Mouse (Mus musculus) lung, postnatal 0 days (tissue): ENCODE measurements around the gene Mroh3. TPM values are rescaled to one million over a fixed set of nuclear protein-coding genes. Genes with fewer than 3 reads are reported as not detected.

ENCODE experiments used
- ATAC-seq: fragments of 200-750 bp; cut with Nextera tagmentation; 2 replicates; pipeline ENCODE4 v1.8.0; 2017; ENCODE audit warnings: moderate library complexity
- DNase-seq: peaks from one replicate; pipeline ENCODE4 v3.0.0-alpha.2; 2016; ENCODE audit warnings: low spot score
- H3K27ac ChIP-seq: fragments of 300-500 bp; sonication (generic); 2 replicates; pipeline ENCODE4 v1.5.1; 2014; ENCODE audit warnings: antibody characterized with exemption, mild to moderate bottlenecking, low read length, mixed read lengths
- H3K27me3 ChIP-seq: fragments of 300-500 bp; sonication (generic); replicated peaks from 2 replicates; pipeline ENCODE4 v1.6.1; 2014; ENCODE audit warnings: low read length, mixed read lengths; ENCODE audit not compliant: insufficient read depth
- H3K36me3 ChIP-seq: fragments of 300-500 bp; sonication (generic); 2 replicates; pipeline ENCODE4 v1.6.1; 2014; ENCODE audit warnings: low read length, mixed read lengths; ENCODE audit not compliant: insufficient read depth
- H3K4me1 ChIP-seq: fragments of 300-500 bp; sonication (generic); 2 replicates; pipeline ENCODE4 v1.6.1; 2014; ENCODE audit warnings: antibody characterized with exemption, low read depth, low read length, mixed read lengths; ENCODE audit not compliant: insufficient read depth
- H3K4me2 ChIP-seq: fragments of 300-500 bp; sonication (generic); replicated peaks from 2 replicates; pipeline ENCODE4 v1.6.1; 2014; ENCODE audit warnings: low read depth, mild to moderate bottlenecking, low read length, moderate library complexity, mixed read lengths
- H3K4me3 ChIP-seq: fragments of 300-500 bp; sonication (generic); 2 replicates; pipeline ENCODE4 v1.5.1; 2014; ENCODE audit warnings: low read depth, low read length
- H3K9ac ChIP-seq: fragments of 300-500 bp; sonication (generic); replicated peaks from 2 replicates; pipeline ENCODE4 v1.6.1; 2014; ENCODE audit warnings: low read depth, mild to moderate bottlenecking
- H3K9me3 ChIP-seq: fragments of 300-500 bp; sonication (generic); 2 replicates; pipeline ENCODE4 v1.6.1; 2016; ENCODE audit warnings: low read length, mixed read lengths
- CTCF ChIP-seq: IDR thresholded peaks from 2 replicates; pipeline ENCODE4 v1.5.1; 2016; ENCODE audit warnings: antibody characterized with exemption, mild to moderate bottlenecking
- EP300 ChIP-seq: IDR thresholded peaks from 2 replicates; pipeline ENCODE4 v1.6.1; 2016; ENCODE audit warnings: antibody characterized with exemption, mild to moderate bottlenecking, control low read depth
- WGBS: fragments of 180-500 bp; shearing (Covaris S2); extraction: QIAGEN DNeasy Blood & Tissue Kit; methylation state at CpG from one replicate; pipeline ENCODE4 v1.1.7; 2014; 5-methylcytosine and 5-hydroxymethylcytosine counted together
- polyA plus RNA-seq: library from polyadenylated mRNA; unstranded; fragments of >200 nt; fragmentation: Nextera tagmentation; extraction: Ambion mirVana; gene quantifications from 2 replicates; pipeline ENCODE4 v1.2.1, GENCODE M21; 2015

Gene Mroh3
- polyA plus RNA-seq, 1 experiment from 2014 or later: 0.18 TPM

GRCm38 (mm10) chr1:136231596-136231995 is 19.0 kb upstream of the Mroh3 start:
- WGBS: 7% methylated on average over 6 of the region's 6 CpGs
- peaks cover 12% of the 10 kb centered on the region; the same call in 1 of the 2 replicates for H3K4me1 ChIP-seq
- no peaks in the 10 kb centered on the region for H3K9me3 ChIP-seq
- H3K4me2 ChIP-seq: 0 out of 2 replicates have a peak overlapping the region, but pooled peaks have one; percentile 19
- no peak overlapping the region for H3K9ac ChIP-seq
- no peaks in the 10 kb centered on the region for H3K36me3 ChIP-seq
- H3K4me3 ChIP-seq: no peak overlapping the region
- H3K27me3 ChIP-seq: 0 out of 2 replicates have a peak, but pooled peaks cover 7% of the 10 kb centered on the region
- DNase-seq (peak; percentile 82), ATAC-seq (peak; percentile 79)
- H3K27ac ChIP-seq: peak overlapping the region; percentile 78
- TF ChIP-seq CTCF: no peak
- TF ChIP-seq EP300: peak; percentile 57; the same call in 1 of the 2 replicates

GRCm38 (mm10) chr1:136230201-136230600 is 17.6 kb upstream of the Mroh3 start:
- DNase-seq: peak; percentile 90
- ATAC-seq: peak; percentile 58
- Histone ChIP-seq H3K27me3 (0 out of 2 replicates have a peak, but pooled peaks cover 7% of the 10 kb centered on the region), H3K4me1 (peaks cover 12% of the 10 kb centered on the region; the same call in 1 of the 2 replicates), H3K9me3 (no peaks in the 10 kb centered on the region), H3K36me3 (no peaks in the 10 kb centered on the region), H3K4me2 (peak overlapping the region; percentile 43), H3K9ac (no peak overlapping the region), H3K27ac (peak overlapping the region; percentile 78), H3K4me3 (no peak overlapping the region)
- WGBS: 45% methylated on average over 10 of the region's 11 CpGs
- TF ChIP-seq EP300 (no peak), CTCF (no peak)

DNA sequence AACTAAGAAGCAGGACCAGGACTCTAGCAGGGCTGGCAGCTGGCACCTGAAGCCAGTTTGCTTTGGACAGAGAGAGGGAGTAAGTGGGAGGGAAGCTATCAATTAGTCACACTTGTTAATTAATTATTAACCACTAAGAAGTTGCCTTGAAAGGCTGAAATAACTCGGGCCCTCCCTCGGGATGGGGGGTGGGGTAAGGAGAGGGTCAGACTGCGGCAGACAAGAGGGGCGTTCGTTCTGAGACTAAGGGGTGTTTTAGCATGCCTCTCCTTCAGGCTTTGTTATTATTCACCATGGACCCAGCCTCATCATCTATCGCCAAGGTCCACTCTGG is 16.4 kb upstream of the Mroh3 start:
- H3K27me3 ChIP-seq: 0 out of 2 replicates have a peak, but pooled peaks cover 7% of the 10 kb centered on the region
- peak; percentile 18; the same call in 1 of the 2 replicates for ATAC-seq
- peak overlapping the region; percentile 43 for H3K4me2 ChIP-seq
- peak; percentile 44 for DNase-seq
- no peak overlapping the region for H3K4me3 ChIP-seq
- peaks cover 12% of the 10 kb centered on the region; the same call in 1 of the 2 replicates for H3K4me1 ChIP-seq
- H3K9ac ChIP-seq: no peak overlapping the region
- peak overlapping the region; percentile 78 for H3K27ac ChIP-seq
- no peak for TF ChIP-seq CTCF
- TF ChIP-seq EP300: no peak
- no peaks in the 10 kb centered on the region for H3K9me3 ChIP-seq
- no peaks in the 10 kb centered on the region for H3K36me3 ChIP-seq
- 41% methylated on average over 6 of the region's 6 CpGs for WGBS

DNA sequence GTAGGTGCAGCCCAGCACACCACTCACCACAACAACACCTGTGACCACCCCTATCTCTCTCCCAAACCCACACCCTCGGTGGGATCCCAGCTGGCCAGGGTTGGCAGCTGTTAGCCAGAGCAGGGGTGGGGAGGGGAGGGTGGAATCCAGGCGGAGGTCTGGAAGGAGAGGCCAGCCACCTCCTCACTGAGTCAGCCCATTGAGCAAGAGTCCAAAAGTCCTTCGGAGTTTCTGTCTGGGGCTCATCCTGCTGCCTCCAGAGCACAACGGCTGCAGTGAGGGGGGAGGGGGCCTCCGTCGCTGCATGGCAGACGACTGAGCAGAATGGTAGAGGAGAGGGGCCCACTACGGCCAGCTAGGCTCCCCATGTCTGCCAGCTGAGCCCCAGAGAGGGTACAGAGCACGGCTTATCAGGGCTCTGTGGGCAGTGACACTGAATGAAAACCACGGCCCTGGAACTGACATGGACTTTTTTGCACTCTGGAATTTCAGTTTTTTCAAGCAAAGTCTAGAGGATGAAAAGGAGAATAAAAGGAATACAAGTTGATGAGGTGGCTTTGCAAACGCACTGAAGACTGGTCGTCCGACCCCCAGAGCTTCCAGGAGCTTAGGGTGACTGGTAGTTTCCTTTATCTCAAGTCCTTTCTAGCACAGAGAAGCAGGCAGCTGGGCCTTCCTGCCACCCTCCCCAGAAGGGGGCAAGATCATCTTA is 15.9 kb upstream of the Mroh3 start:
- ATAC-seq: peak; percentile 47
- Histone ChIP-seq H3K4me2 (peak overlapping the region; percentile 43), H3K9me3 (no peaks in the 10 kb centered on the region), H3K27me3 (0 out of 2 replicates have a peak, but pooled peaks cover 7% of the 10 kb centered on the region), H3K36me3 (no peaks in the 10 kb centered on the region), H3K4me1 (peaks cover 11% of the 10 kb centered on the region; the same call in 1 of the 2 replicates), H3K4me3 (no peak overlapping the region), H3K27ac (peak overlapping the region; percentile 78), H3K9ac (no peak overlapping the region)
- 13% methylated on average over 13 of the region's 13 CpGs for WGBS
- TF ChIP-seq EP300: no peak
- no peak for TF ChIP-seq CTCF
- peak; percentile 76 for DNase-seq

- 39% methylated on average over 4 of the region's 4 CpGs for WGBS
- H3K4me2 ChIP-seq: peak overlapping the region; percentile 43
- no peak for DNase-seq
- no peaks in the 10 kb centered on the region for H3K36me3 ChIP-seq
- H3K27ac ChIP-seq: peak overlapping the region; percentile 78
- 0 out of 2 replicates have a peak, but pooled peaks cover 6% of the 10 kb centered on the region for H3K27me3 ChIP-seq
- no peaks in the 10 kb centered on the region for H3K9me3 ChIP-seq
- H3K4me3 ChIP-seq: no peak overlapping the region
- H3K4me1 ChIP-seq: peaks cover 9% of the 10 kb centered on the region; the same call in 1 of the 2 replicates
- TF ChIP-seq EP300 (no peak), CTCF (no peak)
- ATAC-seq: no peak
- no peak overlapping the region for H3K9ac ChIP-seq
These were observed 15.2 kb upstream of the Mroh3 start for GRCm38 (mm10) chr1:136227870-136228269.

DNA sequence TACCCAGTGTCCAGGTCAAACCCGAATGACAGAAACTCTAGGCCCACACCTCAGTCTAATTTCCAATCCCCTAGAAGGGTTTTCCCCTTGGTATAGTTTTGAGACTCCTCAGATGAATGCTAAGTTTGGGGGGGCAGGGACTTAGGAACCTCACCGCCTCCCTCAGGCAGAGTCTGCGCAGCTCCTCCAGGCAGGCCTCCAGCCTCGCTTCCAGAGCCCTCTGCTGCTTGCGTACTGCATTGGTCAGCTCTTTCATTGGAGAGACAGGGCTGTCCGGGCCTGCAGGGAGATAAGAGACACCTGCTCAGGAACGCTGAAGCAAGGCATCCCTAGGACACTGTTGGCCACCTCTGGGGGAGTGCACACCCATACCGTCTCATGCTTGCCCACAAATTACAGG is 14.0 kb upstream of the Mroh3 start:
- no peak overlapping the region for H3K9ac ChIP-seq
- no peak overlapping the region for H3K4me2 ChIP-seq
- no peak for TF ChIP-seq CTCF
- TF ChIP-seq EP300: no peak
- ATAC-seq: no peak
- no peaks in the 10 kb centered on the region for H3K9me3 ChIP-seq
- no peak for DNase-seq
- no peak overlapping the region for H3K27ac ChIP-seq
- 87% methylated on average over 8 of the region's 8 CpGs for WGBS
- H3K4me3 ChIP-seq: no peak overlapping the region
- H3K4me1 ChIP-seq: peaks cover 9% of the 10 kb centered on the region; the same call in 1 of the 2 replicates
- no peaks in the 10 kb centered on the region for H3K36me3 ChIP-seq
- no peaks in the 10 kb centered on the region for H3K27me3 ChIP-seq
